ENCODE assay signal across 8 mouse cellular contexts in the genomic region with DNA sequence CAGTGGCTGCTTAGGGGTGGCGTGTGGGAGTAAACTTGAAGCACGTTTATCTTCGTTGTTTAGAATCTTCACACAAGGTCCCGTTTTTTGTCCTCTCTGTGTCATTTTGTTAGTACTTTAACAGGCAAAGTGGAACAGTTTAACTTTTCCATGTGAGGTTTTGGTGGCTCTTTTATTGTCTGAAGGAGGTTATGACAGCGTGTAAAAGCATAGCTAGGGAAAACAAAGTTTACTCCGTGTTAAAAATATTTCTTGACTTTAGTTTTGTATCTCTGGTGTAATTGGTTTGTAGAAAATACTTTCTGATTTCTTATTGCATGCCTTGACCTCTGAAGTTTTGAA. TPM values are rescaled to one million over a fixed set of nuclear protein-coding genes. Genes with fewer than 3 reads are reported as not detected.
DNase-seq lines count a peak whose midpoint lies in the region; ATAC-seq lines count a peak whose summit lies in the region.

No protein-coding gene starts in this region.

- H3K4me1 ChIP-seq in kidney, embryonic 14.5 days (ENCODE audit: control insufficient read depth, insufficient read depth, low read length): peaks cover 6% of the 10 kb centered on the region
- peaks cover 15% of the 10 kb centered on the region; the same call in 1 of the 2 replicates for H3K4me1 ChIP-seq in brown adipose tissue, adult 24 weeks (ENCODE audit: control insufficient read depth, insufficient read depth, insufficient read length, low read length)
- peaks cover 32% of the 10 kb centered on the region for H3K4me1 ChIP-seq in hindbrain, embryonic 15.5 days (replicated peaks)
- peaks cover 16% of the 10 kb centered on the region for H3K4me1 ChIP-seq in midbrain, embryonic 16.5 days (ENCODE audit: control insufficient read depth, insufficient read depth, low read length)

- no peak for DNase-seq in kidney, postnatal 25 days
- DNase-seq in left cerebral cortex, adult 18-20 months (ENCODE audit: low spot score in 2 of 2): no peak
- no peak for DNase-seq in spleen, postnatal 14 days (ENCODE audit: low spot score in 2 of 2)

- H3K36me3 ChIP-seq in kidney, embryonic 14.5 days (ENCODE audit: control insufficient read depth, insufficient read depth, low read length): no peaks in the 10 kb centered on the region
- H3K36me3 ChIP-seq in hindbrain, embryonic 15.5 days: no peaks in the 10 kb centered on the region
- no peaks in the 10 kb centered on the region for H3K36me3 ChIP-seq in midbrain, embryonic 16.5 days (ENCODE audit: control insufficient read depth, insufficient read depth, low read length)

- H3K27ac ChIP-seq in kidney, embryonic 14.5 days (ENCODE audit: low read depth, low read length): no peak overlapping the region
- peak overlapping the region; percentile 50 for H3K27ac ChIP-seq in brown adipose tissue, adult 24 weeks (replicated peaks; ENCODE audit: low read depth, low read length)
- no peak overlapping the region for H3K27ac ChIP-seq in hindbrain, embryonic 15.5 days (replicated peaks)
- no peak overlapping the region for H3K27ac ChIP-seq in midbrain, embryonic 16.5 days (ENCODE audit: low read length)

- ATAC-seq in kidney, embryonic 14.5 days (ENCODE audit: low FRiP score, low TSS enrichment): no peak
- no peak for ATAC-seq in hindbrain, embryonic 15.5 days (ENCODE audit: low FRiP score, low read depth)
- no peak for ATAC-seq in midbrain, embryonic 16.5 days
- ATAC-seq in frontal cortex, adult (ENCODE audit: low TSS enrichment): no peak

- peak overlapping the region; percentile 83; the same call in 1 of the 2 replicates for H3K9ac ChIP-seq in kidney, embryonic 14.5 days (ENCODE audit: low read depth, low read length)
- H3K9ac ChIP-seq in hindbrain, embryonic 15.5 days: peak overlapping the region; percentile 72
- H3K9ac ChIP-seq in midbrain, embryonic 16.5 days (ENCODE audit: low read depth, low read length): peak overlapping the region; percentile 84; the same call in 1 of the 2 replicates

- peak overlapping the region; percentile 86 for H3K4me3 ChIP-seq in kidney, embryonic 14.5 days (ENCODE audit: low read length)
- peak overlapping the region; percentile 97 for H3K4me3 ChIP-seq in brown adipose tissue, adult 24 weeks (ENCODE audit: insufficient read depth, low read depth, low read length)
- H3K4me3 ChIP-seq in hindbrain, embryonic 15.5 days: peak overlapping the region; percentile 94
- H3K4me3 ChIP-seq in midbrain, embryonic 16.5 days (ENCODE audit: low read depth, low read length): peak overlapping the region; percentile 76

- no peaks in the 10 kb centered on the region for H3K9me3 ChIP-seq in kidney, embryonic 14.5 days (ENCODE audit: control insufficient read depth, low read length)
- H3K9me3 ChIP-seq in hindbrain, embryonic 15.5 days: no peaks in the 10 kb centered on the region
- no peaks in the 10 kb centered on the region for H3K9me3 ChIP-seq in midbrain, embryonic 16.5 days (replicated peaks; ENCODE audit: control insufficient read depth, low read length, poor library complexity, severe bottlenecking)

- peak overlapping the region; percentile 81 for H3K4me2 ChIP-seq in kidney, embryonic 14.5 days (replicated peaks; ENCODE audit: low read depth, low read length)
- H3K4me2 ChIP-seq in hindbrain, embryonic 15.5 days: peak overlapping the region; percentile 88
- peak overlapping the region; percentile 89 for H3K4me2 ChIP-seq in midbrain, embryonic 16.5 days (ENCODE audit: low read length)

- 7% methylated on average over 6 of the region's 6 CpGs for WGBS in kidney, embryonic 14.5 days
- WGBS in hindbrain, embryonic 15.5 days: 10% methylated on average over 6 of the region's 6 CpGs
- 13% methylated on average over 6 of the region's 6 CpGs for WGBS in midbrain, embryonic 16.5 days

- no peaks in the 10 kb centered on the region for H3K27me3 ChIP-seq in kidney, embryonic 14.5 days (ENCODE audit: control insufficient read depth, insufficient read depth, low read length)
- H3K27me3 ChIP-seq in hindbrain, embryonic 15.5 days: no peaks in the 10 kb centered on the region
- no peaks in the 10 kb centered on the region for H3K27me3 ChIP-seq in midbrain, embryonic 16.5 days (ENCODE audit: control insufficient read depth, insufficient read depth, low read depth, low read length)

RNA-seq across cellular contexts. Expression of a gene that starts 1.0 kb away (rescaled TPM):
- polyA plus RNA-seq in kidney, embryonic 14.5 days (2014; fragmentation: Nextera tagmentation; extraction: Ambion mirVana): 9.7 and 10.9 TPM in 2 replicates
- 5.0 and 7.4 TPM in 2 replicates for polyA plus RNA-seq in brown adipose tissue, adult 24 weeks (2012; ENCODE audit: insufficient read depth, insufficient read length, missing spikeins)
- 9.9 and 10.0 TPM in 2 replicates for polyA plus RNA-seq in hindbrain, embryonic 15.5 days (2015; fragmentation: Nextera tagmentation; extraction: Ambion mirVana)
- 8.3 and 9.5 TPM in 2 replicates for polyA plus RNA-seq in midbrain, embryonic 16.5 days (2015; fragmentation: Nextera tagmentation; extraction: Ambion mirVana)
- total RNA-seq in left cerebral cortex, adult 18-20 months (2021): 10 to 100 TPM; 10.8 to 11.6 TPM
